Mouse (Mus musculus): ENCODE measurements around the gene Scaf1. TPM values are rescaled to one million over a fixed set of nuclear protein-coding genes. Genes with fewer than 3 reads are reported as not detected.

The Scaf1 gene
- total RNA-seq, 2 experiments from 2014 or later, result 41.3 to 46.2 TPM

DNA sequence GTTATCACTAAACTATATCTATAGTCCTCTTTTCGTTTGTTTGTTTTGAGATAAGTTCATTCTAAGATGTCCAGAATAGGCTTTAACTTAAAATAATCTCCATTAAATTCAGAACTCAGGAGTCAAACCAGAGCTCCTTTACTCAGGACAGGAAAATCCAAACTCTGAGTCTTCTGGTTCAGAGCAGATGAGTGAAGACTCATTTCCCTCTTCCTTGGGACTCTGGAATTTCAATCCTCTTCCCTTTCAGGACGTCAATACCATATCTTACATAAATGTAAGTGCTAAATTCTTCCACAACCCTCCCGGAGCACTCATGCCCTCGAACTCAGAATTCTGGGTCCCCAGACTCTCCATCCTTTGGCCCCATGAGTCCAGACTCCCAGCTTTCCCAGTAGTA lies 598 bp upstream of the Scaf1 start:
- no peak for DNase-seq (ENCODE audit: low spot score)

DNA sequence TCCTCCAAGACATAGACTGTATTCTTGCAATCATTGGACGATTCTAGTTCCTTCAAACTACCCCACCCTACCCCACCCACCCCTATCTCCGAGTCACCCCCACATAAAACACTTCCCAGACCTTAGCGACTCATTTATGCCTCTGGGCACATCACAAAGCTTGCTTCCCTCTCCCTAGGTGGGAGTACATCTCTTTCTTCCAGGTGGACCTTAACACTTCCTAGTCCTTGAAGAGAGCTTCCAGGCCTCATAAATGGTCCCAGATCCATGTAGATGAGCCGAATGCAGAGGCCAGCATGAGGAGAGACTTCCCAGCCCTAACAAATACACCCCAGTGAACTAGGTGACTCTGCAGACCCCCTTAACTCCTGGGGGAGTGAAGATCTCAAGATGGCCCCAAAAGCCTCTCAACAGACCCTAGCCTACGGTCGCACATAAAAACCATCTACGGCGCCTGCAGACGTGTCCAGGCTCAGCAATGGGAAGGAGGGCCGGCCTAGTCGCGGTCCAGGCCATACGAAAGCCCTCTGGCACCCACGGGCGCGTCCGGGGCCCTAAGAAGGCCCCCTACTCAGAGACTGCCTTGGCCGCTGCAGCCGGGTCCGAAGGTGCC lies 713 bp downstream of the Scaf1 start:
- DNase-seq (ENCODE audit: low spot score), result no peak

DNA sequence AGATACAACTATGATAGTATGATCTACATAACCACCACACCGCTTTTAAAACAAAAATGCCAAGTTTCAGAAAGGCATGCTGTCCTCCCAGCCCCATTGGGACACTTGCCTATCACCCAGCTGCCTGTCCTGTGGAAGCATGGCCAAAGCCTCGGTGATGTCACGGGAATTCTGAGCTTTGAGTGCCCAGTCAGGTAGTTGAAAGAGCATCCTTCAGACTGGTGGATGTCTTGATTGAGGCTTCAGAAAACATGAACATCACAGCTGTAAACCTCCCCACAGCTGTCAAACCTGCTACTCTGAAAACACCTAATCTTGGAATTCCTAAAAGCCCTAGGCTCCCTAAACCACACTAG lies 2.1 kb downstream of the Scaf1 start:
- DNase-seq (ENCODE audit: low spot score), result no peak

DNA sequence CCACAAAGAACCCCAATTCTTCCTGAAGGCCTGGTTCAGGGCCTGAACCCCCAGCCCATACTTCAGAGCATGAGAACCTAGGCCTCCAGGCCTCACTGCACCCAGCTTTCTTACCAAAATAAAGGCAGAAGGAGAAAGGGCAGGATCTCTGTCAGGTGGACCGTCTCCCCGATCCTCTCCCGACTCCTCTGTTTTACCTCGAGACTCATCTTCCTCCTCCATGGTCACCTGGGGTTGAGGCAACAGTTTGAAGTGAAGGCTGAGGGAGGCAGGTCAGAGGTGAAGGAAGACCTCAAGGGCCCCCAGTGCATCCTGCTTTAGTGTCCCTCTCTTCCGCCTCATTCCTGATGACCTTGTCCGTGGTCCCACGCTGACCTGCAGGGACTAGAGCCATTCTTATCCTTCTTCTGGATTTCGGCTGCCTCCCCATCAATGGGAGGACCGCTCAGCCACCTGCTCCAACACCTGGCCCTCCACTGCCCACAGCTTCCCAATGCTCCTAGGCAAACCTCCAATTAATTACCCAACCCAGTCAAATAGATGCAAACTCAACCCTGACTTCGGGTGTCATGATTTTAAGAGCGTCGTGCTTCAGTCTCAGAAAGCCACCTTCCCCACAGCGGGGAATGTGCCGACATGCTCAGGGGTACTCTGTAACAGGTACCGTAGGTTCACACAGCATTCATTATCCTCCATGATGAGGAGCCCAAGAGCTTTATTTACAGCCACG lies 2.6 kb downstream of the Scaf1 start:
- DNase-seq (ENCODE audit: low spot score), result no peak

DNA sequence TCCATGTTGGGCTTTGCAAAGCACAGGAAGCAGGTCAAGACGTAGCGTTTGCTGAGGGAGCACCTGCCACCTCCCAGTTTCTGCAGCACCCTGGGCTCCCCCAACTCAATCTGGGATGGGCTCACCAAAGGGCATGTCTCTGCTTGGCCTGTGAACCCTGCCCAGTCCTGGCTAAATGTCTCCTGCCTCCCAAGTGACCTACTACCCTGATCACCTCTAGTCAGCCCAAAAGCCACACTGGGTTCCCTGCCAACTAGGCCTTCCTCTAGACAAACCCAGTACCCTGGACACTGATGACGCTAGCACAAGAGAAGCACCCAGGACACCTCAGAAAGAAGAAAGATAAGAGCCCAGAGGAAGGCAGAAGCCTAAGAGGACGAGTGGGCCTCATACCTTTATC lies 3.3 kb downstream of the Scaf1 start:
- no peak for DNase-seq (ENCODE audit: low spot score)

DNA sequence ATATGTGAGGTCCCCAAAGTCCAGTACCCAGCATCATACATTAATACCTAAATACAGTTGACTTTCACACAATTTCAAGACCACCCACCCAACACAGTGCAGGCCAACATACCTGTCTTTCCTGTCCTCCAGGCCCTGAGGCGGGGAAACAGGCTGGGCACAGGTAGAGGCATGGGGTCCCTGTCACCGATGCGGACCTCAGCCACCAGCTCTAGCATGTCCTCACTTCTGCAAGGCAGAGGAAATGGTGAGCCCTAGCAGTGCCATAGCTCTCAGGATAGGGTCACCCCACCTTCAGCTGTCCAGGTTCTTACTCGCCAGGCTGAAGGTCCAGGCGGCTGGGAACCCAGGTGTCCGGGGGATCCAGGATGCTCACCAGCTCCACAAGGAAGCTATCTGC lies 4.2 kb downstream of the Scaf1 start:
- no peak for DNase-seq (ENCODE audit: low spot score)

DNA sequence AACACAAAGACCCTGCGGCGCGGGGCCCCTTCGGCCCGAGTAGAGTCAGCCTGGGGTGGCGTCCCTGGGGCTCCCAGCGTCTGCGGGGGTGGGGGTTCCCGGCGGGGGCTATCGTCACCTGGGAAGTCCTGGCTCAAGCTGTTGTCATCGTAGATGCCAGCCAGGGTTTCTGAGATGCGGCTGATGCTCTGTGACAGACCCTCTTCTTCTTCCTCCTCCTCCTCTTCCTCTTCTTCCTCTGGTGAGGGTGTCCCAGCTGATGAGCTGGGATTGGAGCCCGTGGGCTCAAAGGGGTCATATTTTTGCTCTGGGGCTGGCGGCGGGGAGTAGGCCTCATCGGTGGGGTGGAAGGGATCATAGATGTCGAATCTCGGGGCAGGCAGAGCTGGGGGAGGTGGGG lies 7.8 kb downstream of the Scaf1 start:
- no peak for DNase-seq (ENCODE audit: low spot score)

DNA sequence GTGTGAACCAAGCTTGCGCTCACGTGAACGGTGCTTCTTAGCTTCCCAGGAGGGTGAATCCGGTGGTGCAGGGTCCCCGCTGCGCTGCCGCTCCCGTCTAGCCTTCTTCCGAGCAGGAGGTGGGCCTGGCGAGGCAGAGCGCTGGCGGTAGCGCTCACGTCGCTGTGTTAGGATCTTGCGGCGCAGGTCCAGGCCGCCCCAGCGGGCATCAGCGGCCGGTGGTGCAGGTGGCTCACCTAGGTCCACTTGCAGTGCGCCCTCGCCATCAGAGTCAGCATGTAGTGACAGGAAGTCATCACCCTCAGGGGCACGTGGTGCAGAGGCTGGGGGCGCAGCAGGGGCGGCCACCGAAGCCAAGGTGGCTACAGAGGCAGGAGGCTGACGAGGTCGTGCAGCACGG lies 8.3 kb downstream of the Scaf1 start:
- no peak for DNase-seq (ENCODE audit: low spot score)

DNA sequence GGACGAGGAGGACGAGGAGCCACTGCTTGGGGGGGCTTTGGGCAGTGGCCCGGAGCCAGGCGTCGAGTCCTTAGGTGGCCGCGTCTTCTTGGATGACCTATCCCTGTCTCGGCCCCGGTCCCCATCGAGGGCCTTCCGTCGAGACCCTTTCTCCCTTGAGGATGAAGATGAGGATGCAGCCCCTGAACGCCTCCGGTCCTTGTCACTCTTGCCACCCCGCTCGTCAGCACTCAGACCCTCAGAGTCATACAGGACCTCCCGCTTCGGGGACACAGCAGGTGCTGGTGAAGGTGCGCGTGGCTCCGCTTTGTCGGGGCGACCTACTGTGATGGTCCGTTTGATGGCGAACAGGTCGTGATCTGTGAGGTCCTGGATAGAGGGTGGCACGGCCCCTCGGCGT lies 9.0 kb downstream of the Scaf1 start:
- no peak for DNase-seq (ENCODE audit: low spot score)

DNA sequence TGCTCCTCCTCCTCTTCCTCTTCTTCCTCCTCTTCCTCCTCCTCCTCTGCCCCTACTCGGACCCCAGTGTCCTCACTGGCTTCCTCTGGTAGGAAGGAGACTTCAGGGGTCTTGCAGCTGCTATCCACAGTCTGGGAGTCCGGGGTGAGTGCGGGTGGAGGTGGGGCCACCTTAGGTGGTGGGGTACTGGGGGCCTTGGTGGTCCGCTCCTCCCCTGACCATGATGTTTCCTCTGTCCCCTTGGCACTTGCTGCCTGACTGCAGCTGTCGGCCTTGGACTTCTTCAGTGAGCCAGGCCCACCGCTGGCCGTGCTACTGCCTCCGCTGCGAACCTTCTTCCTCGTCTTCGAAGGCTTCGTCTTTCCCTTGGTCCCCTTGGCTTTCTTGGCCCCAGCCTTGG lies 9.7 kb downstream of the Scaf1 start:
- no peak for DNase-seq (ENCODE audit: low spot score)

DNA sequence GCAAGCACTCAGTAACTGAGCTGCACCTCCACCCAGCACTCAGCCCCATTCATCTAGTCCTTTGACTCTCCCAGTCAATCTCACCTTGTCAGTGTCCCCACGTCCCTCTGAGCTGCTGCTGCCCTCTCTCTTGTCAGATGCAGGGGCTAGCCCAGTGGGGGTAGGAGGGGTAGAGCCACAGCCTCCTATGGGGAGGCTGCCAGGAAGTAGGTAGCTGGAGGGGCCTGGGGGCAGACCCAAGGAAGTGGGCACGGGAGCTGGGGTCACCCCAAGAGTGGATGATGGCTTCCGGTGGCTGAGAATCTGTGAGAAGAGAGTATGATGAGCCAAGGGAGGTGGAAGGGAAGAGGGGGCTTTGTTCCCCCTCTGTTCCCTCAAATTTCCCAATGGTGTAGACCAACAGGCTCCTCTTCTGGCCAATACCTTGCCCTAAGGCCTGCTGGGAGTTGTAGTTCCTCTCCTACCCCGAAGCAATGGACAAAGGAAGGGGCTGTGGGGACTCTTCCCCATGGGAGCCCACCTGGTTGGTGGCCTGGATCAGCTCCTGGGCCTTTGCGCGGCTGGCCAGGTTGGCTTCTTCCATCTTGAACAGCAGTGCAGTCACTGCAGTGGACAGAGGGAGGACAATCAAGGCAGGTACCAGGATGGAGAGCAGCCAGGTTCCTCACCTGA lies 10.7 kb downstream of the Scaf1 start:
- DNase-seq (ENCODE audit: low spot score), result no peak

DNA sequence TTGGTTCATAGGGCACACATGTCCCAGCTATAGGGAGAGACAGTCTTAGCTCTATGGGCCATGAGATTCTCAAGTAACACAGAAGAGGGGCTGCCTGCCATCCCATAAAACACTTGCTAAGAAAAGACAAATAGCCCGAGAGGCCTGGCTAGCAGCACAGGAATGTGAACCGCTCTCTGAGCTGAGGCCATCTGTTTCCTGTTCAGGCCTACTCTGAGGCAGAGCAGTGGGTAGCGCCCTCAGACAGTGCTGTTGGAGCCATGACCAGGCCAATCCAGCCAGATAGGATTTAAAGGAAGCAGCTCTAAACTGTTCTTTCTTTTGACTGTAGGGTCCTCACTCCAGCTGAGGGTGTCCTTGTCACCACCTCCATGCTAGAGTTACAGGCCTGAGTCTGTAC lies 11.6 kb downstream of the Scaf1 start:
- DNase-seq (ENCODE audit: low spot score), result no peak

DNA sequence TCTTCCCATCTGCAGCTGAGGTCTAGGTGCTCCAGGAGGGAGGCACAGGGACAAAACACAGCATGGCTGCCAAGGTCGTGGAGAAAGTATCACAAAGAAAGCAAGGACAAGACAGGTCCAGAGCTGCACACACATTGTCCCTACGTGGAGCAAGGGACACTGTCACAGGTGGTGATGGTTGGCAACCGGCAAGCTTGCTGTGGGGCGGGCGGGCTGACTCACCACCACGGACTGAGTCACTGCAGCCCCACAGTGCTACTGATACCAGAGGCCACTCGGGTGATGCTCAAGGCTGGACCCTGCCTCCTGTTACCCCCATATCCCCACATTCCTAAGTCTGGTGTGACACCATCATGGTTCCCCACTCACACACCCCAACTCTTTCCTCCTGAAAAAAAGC lies 13.7 kb downstream of the Scaf1 start:
- DNase-seq (ENCODE audit: low spot score), result no peak

DNA sequence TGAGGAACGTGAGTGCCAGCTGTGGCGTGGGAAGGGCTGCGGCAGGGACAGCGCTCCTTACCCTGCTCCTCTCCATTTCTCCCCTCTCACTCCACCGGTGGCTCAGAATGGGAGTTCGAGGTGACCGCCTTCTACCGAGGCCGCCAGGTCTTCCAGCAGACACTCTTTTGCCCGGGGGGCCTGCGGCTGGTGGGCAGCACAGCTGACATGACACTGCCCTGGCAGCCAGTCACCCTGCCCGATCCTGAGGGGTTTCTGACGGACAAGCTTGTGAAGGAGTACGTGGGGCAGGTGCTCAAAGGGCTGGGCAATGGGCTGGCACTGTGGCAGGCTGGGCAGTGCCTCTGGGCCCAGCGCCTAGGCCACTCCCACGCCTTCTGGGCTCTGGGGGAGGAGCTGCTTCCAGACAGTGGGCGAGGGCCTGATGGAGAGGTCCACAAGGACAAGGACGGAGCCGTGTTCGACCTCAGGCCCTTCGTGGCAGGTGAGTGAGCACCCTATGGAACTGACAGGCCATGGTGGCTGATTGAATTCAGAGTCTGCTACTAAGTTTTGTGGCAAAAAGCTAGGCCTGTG lies 15.5 kb downstream of the Scaf1 start:
- DNase-seq (ENCODE audit: low spot score), result no peak

DNA sequence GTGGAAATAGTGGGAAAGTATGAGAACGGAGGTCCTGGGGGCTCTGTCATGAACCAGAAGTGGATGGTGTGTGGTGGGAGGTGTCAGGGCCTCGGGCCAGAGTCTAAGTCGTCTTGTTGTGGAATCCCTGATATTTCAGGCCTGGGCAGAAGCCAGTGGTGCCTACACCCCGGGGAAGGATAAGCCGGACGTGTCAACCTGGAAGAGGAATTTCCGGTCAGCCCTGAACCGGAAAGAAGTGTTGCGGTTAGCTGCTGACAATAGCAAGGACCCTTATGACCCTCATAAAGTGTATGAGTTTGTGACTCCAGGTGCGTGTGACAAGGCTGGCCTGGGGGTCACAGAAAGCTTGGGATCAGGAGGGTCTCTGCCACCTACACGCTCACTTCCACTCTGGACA lies 16.4 kb downstream of the Scaf1 start:
- DNase-seq (ENCODE audit: low spot score), result no peak

DNA sequence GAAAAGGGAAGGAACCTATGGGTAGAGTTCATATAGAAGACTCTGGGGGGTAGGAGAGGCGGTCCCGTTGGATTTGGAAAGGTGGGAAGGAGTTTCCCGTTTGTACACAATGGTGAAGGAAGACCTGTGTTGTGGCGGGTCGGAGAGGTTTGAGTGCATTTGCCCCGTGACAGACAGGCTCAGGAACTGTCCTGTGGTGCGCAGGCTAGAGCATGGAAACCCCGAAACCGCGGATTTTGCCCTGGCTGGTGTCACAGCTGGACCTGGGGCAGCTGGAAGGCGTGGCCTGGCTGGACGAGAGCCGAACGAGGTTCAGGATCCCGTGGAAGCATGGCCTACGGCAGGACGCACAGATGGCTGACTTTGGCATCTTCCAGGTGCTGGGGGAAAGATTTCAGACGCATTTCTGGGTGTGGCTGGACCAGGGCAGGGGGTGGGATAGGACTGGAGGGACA lies 17.6 kb downstream of the Scaf1 start, which contains the start of gene Bcl2l12:
Bcl2l12 (minus strand) TSS at position 212 of the 455 bp plus-strand sequence.
- peak; percentile 43 for DNase-seq (ENCODE audit: low spot score)

DNA sequence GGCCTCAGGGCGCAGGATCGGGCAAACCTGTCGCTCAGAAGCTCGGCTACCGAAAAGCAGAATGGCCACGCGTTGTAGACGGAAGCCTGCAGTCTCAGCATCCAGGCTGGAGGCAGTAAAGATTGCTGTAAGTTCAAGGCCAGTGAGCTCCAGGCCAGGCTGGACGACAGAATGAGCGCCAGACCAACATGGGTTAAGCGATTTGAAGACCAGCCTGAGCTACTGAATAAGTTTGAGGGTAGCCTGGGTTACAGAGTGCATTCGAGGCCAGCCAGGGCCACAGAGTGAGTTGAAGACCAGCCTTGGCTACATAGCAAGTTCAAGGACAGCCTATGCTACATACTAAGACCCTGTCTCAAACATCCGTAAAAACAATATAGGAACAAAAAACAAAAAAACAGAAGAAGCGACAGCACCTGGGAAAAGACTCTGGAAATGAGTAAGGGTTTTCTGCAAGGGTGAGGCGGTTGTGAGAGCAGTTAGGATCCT lies 18.2 kb downstream of the Scaf1 start:
- DNase-seq (ENCODE audit: low spot score), result no peak

DNA sequence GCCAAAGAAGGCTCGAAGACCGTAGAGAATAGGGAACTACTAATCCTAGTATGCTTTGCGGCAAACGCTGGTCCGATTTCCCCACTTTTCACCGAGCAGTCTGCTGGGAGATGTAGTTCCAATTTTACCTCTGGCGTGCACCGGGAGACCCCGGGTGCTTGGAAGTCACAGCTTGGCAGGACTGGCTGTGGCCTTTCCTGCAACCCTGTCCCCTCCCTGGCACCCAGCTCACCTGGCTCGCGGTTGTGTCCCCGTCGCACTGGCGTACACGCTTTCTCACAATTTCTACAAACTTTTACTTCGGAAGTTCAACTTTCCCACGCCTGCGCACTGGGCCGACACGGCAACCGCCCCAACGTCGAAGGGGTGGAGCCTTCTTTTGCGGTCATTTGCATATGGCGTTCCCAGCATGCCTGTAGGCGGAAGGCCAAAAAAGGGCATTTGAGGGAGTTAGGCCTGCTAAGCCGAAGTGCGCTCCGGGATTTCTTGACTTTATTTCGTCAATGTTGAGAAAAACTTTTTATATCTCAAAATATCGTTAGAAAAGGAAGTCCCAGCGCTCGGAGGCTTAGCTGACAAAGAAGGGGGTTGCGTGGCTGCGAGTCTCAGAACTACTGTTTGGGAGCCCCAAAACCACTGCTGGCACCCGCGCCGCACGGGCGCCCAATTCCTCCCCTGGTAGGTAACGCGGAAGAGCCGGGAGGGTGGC lies 18.8 kb downstream of the Scaf1 start, which contains the start of gene Irf3:
Irf3 (plus strand) TSS at position 418 of the 709 bp plus-strand sequence.
- peak; percentile 98 for DNase-seq (ENCODE audit: low spot score)

DNA sequence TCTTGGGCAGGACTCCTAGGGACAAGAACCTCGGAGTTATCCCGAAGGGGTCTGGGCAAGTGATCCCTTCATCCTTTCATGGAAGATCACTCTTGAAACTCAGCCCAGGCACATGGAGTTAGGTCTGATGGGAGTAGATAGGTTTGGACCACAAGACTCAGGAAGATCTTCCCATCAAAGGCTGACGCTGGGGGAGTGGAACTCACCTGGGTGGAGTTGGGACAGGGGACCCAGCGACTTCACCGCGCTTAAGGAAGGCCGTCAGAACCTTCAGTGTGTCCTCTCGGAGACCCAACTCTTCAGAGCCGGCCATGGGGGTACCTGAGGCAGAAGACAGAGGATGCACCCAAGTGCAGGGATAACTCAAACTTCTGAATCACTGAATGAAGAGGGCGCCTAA lies 19.5 kb downstream of the Scaf1 start:
- no peak for DNase-seq (ENCODE audit: low spot score)

DNA sequence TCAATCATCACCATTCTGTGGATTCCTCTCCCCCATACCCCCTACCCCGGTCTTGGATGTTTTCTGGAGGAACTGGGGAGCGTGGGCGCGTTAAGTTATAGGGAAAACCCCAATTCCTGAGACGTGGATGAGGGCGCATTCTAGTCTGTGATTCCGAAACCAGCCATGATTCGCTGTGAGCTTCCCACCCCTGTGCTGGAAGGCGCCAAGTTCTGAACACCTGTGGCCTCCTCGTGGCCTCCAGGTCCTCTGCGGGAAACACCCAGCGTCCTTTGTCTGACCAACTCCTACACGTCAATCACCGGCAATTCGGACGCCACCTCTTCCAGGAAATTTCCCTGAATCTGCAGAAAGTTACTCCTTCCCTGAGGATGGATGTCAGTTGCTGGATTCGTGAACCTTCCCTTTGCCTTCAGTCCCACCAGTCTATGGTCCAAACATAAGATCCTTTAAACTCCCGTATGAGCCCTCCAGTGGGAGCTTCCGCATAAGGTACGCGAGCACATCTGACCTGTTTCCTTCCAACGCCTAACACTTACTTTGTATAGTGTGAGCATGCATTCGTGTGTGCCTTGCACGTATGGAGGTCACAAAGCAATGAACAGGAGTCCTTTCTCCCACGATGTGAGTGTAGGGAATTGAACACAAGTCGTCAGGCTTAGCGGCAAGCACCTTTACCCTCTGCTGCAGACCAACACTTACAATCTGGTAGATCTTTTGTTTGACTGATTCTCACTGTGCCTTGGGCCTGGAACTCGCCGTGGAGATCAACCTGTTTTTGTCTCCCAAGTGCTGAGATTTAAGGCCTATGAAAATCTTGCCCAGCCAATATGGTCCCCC lies 29.1 kb downstream of the Scaf1 start:
- DNase-seq (ENCODE audit: low spot score), result no peak

All from gastrocnemius, adult 18-20 months (tissue).